Mouse (Mus musculus): ENCODE data around the gene Elf2. TPM values are rescaled to one million over a fixed set of nuclear protein-coding genes. Genes with fewer than 3 reads are reported as not detected.

The Elf2 gene
- polyA plus RNA-seq, 1 experiment = 62.9 TPM

- TF ChIP-seq CTCF (IDR thresholded peaks at IDR 0.05; ENCODE audit: borderline replicate concordance, extremely low read depth, insufficient read depth, insufficient read length) = no peak
- TF ChIP-seq POLR2A (IDR thresholded peaks at IDR 0.05; ENCODE audit: borderline replicate concordance, extremely low read depth, insufficient read depth, insufficient read length, poor library complexity, severe bottlenecking) = no peak
- DNase-seq (ENCODE audit: low read depth) = no peak
Observed at GRCm38 (mm10) chr3:51301583-51301982, 38.9 kb downstream of the Elf2 start.

- DNase-seq (ENCODE audit: low read depth) = no peak
Observed at GRCm38 (mm10) chr3:51296790-51297189, 43.7 kb downstream of the Elf2 start.

GRCm38 (mm10) chr3:51295225-51295624 is 45.2 kb downstream of the Elf2 start:
- TF ChIP-seq CTCF (IDR thresholded peaks at IDR 0.05; ENCODE audit: borderline replicate concordance, extremely low read depth, insufficient read depth, insufficient read length) = no peak
- TF ChIP-seq POLR2A (IDR thresholded peaks at IDR 0.05; ENCODE audit: borderline replicate concordance, extremely low read depth, insufficient read depth, insufficient read length, poor library complexity, severe bottlenecking) = no peak
- DNase-seq (ENCODE audit: low read depth) = peak; percentile 45

More at GRCm38 (mm10) chr3:51296790-51297189, 43.7 kb downstream of the Elf2 start:
- no peak for TF ChIP-seq POLR2A (IDR thresholded peaks at IDR 0.05; ENCODE audit: borderline replicate concordance, extremely low read depth, insufficient read depth, insufficient read length, poor library complexity, severe bottlenecking)

GRCm38 (mm10) chr3:51294251-51294650 is 46.2 kb downstream of the Elf2 start:
- TF ChIP-seq POLR2A (IDR thresholded peaks at IDR 0.05; ENCODE audit: borderline replicate concordance, extremely low read depth, insufficient read depth, insufficient read length, poor library complexity, severe bottlenecking) (no peak), CTCF (IDR thresholded peaks at IDR 0.05; ENCODE audit: borderline replicate concordance, extremely low read depth, insufficient read depth, insufficient read length) (no peak)
- DNase-seq (ENCODE audit: low read depth) = no peak

- DNase-seq (ENCODE audit: low read depth) = peak; percentile 93
- TF ChIP-seq POLR2A (IDR thresholded peaks at IDR 0.05; ENCODE audit: borderline replicate concordance, extremely low read depth, insufficient read depth, insufficient read length, poor library complexity, severe bottlenecking) (no peak), CTCF (IDR thresholded peaks at IDR 0.05; ENCODE audit: borderline replicate concordance, extremely low read depth, insufficient read depth, insufficient read length) (peak; percentile 84)
Observed at GRCm38 (mm10) chr3:51288880-51289821, 51.3 kb downstream of the Elf2 start.

- no peak for DNase-seq (ENCODE audit: low read depth)
- TF ChIP-seq POLR2A (IDR thresholded peaks at IDR 0.05; ENCODE audit: borderline replicate concordance, extremely low read depth, insufficient read depth, insufficient read length, poor library complexity, severe bottlenecking) (no peak), CTCF (IDR thresholded peaks at IDR 0.05; ENCODE audit: borderline replicate concordance, extremely low read depth, insufficient read depth, insufficient read length) (no peak)
Observed at GRCm38 (mm10) chr3:51284375-51284774, 56.1 kb downstream of the Elf2 start.

GRCm38 (mm10) chr3:51281727-51282126 is 58.7 kb downstream of the Elf2 start:
- TF ChIP-seq POLR2A (IDR thresholded peaks at IDR 0.05; ENCODE audit: borderline replicate concordance, extremely low read depth, insufficient read depth, insufficient read length, poor library complexity, severe bottlenecking) (no peak), CTCF (IDR thresholded peaks at IDR 0.05; ENCODE audit: borderline replicate concordance, extremely low read depth, insufficient read depth, insufficient read length) (no peak)
- DNase-seq (ENCODE audit: low read depth) = no peak

GRCm38 (mm10) chr3:51278433-51278832 is 62.0 kb downstream of the Elf2 start:
- no peak for DNase-seq (ENCODE audit: low read depth)

GRCm38 (mm10) chr3:51277201-51278150 is 63.0 kb downstream of the Elf2 start:
- DNase-seq (ENCODE audit: low read depth) = peak; percentile 93
- TF ChIP-seq CTCF (IDR thresholded peaks at IDR 0.05; ENCODE audit: borderline replicate concordance, extremely low read depth, insufficient read depth, insufficient read length) = no peak
- peak; percentile 48 for TF ChIP-seq POLR2A (IDR thresholded peaks at IDR 0.05; ENCODE audit: borderline replicate concordance, extremely low read depth, insufficient read depth, insufficient read length, poor library complexity, severe bottlenecking)

More at GRCm38 (mm10) chr3:51278433-51278832, 62.0 kb downstream of the Elf2 start:
- TF ChIP-seq CTCF (IDR thresholded peaks at IDR 0.05; ENCODE audit: borderline replicate concordance, extremely low read depth, insufficient read depth, insufficient read length) = no peak
- no peak for TF ChIP-seq POLR2A (IDR thresholded peaks at IDR 0.05; ENCODE audit: borderline replicate concordance, extremely low read depth, insufficient read depth, insufficient read length, poor library complexity, severe bottlenecking)

GRCm38 (mm10) chr3:51276421-51277111 is 63.9 kb downstream of the Elf2 start:
- TF ChIP-seq POLR2A (IDR thresholded peaks at IDR 0.05; ENCODE audit: borderline replicate concordance, extremely low read depth, insufficient read depth, insufficient read length, poor library complexity, severe bottlenecking) = 0 out of 2 replicates have a peak, but pooled peaks have one; percentile 19
- no peak for TF ChIP-seq CTCF (IDR thresholded peaks at IDR 0.05; ENCODE audit: borderline replicate concordance, extremely low read depth, insufficient read depth, insufficient read length)
- DNase-seq (ENCODE audit: low read depth) = peak; percentile 47
